Mouse (Mus musculus) ES-Bruce4 (cell line): ENCODE data around the gene Lurap1.
A peak's percentile ranks its signal among the peaks of the same experiment; 100 is the strongest.

Experiments
- CTCF ChIP-seq: IDR thresholded peaks from one replicate; pipeline ENCODE4 v1.8.1; 2011; ENCODE audit warnings: low read depth, low read length
- EP300 ChIP-seq: IDR thresholded peaks from 2 replicates; pipeline ENCODE4 v1.6.1; 2011; ENCODE audit warnings: low read depth, low read length; ENCODE audit not compliant: insufficient read depth
- POLR2A ChIP-seq: IDR thresholded peaks from one replicate; pipeline ENCODE4 v1.8.1; 2011; ENCODE audit warnings: low read length; ENCODE audit not compliant: insufficient read depth

DNA sequence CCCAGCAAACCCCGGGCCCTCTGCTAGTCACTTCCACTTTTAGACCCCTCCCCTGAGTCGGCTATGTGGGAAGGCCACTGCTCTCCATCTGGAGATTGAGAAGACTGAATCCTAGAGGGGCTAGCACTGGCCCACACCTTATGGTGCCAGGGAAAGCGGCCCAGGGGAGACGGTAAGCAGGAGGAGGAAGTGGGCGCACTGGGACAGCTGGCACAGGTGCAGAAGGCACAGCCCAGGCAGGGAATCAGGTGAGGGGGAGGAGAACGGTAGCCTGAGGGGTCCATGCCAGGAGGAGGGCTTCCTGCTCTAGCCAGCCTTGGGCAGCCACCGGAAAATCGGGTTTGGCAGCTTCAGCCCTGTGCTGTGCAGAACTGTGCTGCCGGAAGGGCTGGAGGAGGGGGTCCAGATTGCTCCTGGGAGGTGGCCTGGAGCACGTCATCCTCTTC lies 25.4 kb upstream of the Lurap1 start:
- TF ChIP-seq POLR2A (no peak), CTCF (no peak), EP300 (peak; percentile 49; the same call in 1 of the 2 replicates)
